Mouse (Mus musculus) limb, embryonic 14.5 days (tissue): Measurements from ENCODE around the gene Nfam1. TPM values are rescaled to one million over a fixed set of nuclear protein-coding genes. Genes with fewer than 3 reads are reported as not detected.

Source experiments
- ATAC-seq: fragments of 200-750 bp; cut with Nextera tagmentation; 2 replicates; pipeline ENCODE4 v1.8.0; 2017; ENCODE audit warnings: low read depth, moderate number of reproducible peaks, moderate TSS enrichment; ENCODE audit not compliant: low FRiP score
- DNase-seq: peaks from one replicate; pipeline ENCODE4 v3.0.0-alpha.2; 2015; ENCODE audit warnings: low spot score
- H3K27ac ChIP-seq: fragments of 300-500 bp; sonication (generic); replicated peaks from 2 replicates; pipeline ENCODE4 v1.5.1; 2014; ENCODE audit warnings: low read depth, mild to moderate bottlenecking, low read length, moderate library complexity, mixed read lengths
- H3K27me3 ChIP-seq: fragments of 300-500 bp; sonication (generic); 2 replicates; pipeline ENCODE4 v1.6.1; 2014; ENCODE audit warnings: low read length, mixed read lengths; ENCODE audit not compliant: control insufficient read depth, insufficient read depth
- H3K36me3 ChIP-seq: fragments of 300-500 bp; sonication (generic); 2 replicates; pipeline ENCODE4 v1.6.1; 2014; ENCODE audit warnings: mild to moderate bottlenecking, low read length, moderate library complexity, mixed read lengths; ENCODE audit not compliant: control insufficient read depth, insufficient read depth
- H3K4me1 ChIP-seq: fragments of 300-500 bp; sonication (generic); 2 replicates; pipeline ENCODE4 v1.6.1; 2014; ENCODE audit warnings: antibody characterized with exemption, low read length, mixed read lengths; ENCODE audit not compliant: control insufficient read depth, insufficient read depth
- H3K4me2 ChIP-seq: fragments of 300-500 bp; sonication (generic); replicated peaks from 2 replicates; pipeline ENCODE4 v1.6.1; 2014; ENCODE audit warnings: low read depth, mild to moderate bottlenecking, low read length, moderate library complexity; ENCODE audit not compliant: severe bottlenecking
- H3K4me3 ChIP-seq: fragments of 300-500 bp; sonication (generic); replicated peaks from 2 replicates; pipeline ENCODE4 v1.5.1; 2014; ENCODE audit warnings: low read length
- H3K9ac ChIP-seq: fragments of 300-500 bp; sonication (generic); 2 replicates; pipeline ENCODE4 v1.6.1; 2014; ENCODE audit warnings: mild to moderate bottlenecking, low read depth, low read length, moderate library complexity; ENCODE audit not compliant: severe bottlenecking
- H3K9me3 ChIP-seq: fragments of 300-500 bp; sonication (generic); 2 replicates; pipeline ENCODE4 v1.6.1; 2016; ENCODE audit warnings: low read length; ENCODE audit not compliant: control insufficient read depth
- POLR2A ChIP-seq: fragments of 200-500 bp; IDR thresholded peaks from 2 replicates; pipeline ENCODE4 v1.8.0; 2012; ENCODE audit warnings: inconsistent platforms, mild to moderate bottlenecking, moderate library complexity, borderline replicate concordance; ENCODE audit not compliant: insufficient read depth, insufficient read length; ENCODE audit errors: extremely low read depth
- WGBS: fragments of 180-500 bp; shearing (Covaris S2); extraction: QIAGEN DNeasy Blood & Tissue Kit; methylation state at CpG from one replicate; pipeline ENCODE4 v1.1.7; 2014; 5-methylcytosine and 5-hydroxymethylcytosine counted together
- polyA plus RNA-seq, 2 experiments: library from polyadenylated mRNA; depleted of rRNA in 1 of 2; stranded (reverse) in 1 of 2; unstranded in 1 of 2; fragments of >200 nt; fragmentation: Nextera tagmentation in 1 of 2; extraction: Ambion mirVana in 1 of 2; gene quantifications; 2 replicates each; pipeline versions ENCODE4 v1.2.1 to v1.2.3; 2012 to 2014

Gene Nfam1
- polyA plus RNA-seq, 2 experiments, result 3.5 to 4.0 TPM

DNA sequence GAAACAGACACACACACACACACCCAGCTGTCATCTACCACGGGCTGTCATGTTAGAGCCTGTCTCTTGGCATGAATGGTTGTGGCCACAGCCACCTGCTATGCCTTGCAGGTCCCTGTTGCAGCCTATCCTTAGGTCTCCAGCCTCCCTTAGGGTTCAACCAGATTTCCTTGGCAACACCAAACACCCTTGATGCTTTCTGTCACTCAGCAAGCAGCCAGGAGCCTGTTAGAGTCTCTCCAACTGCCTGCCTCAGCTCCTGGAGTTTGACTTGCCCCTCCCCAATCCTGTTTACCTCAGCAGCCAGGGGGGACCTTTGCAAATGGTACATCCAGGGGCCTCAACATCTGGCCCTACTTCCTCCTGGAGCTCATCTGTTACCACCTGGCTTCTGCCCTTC, 58.6 kb downstream of the Nfam1 start:
- H3K27ac ChIP-seq, result no peak overlapping the region

DNA sequence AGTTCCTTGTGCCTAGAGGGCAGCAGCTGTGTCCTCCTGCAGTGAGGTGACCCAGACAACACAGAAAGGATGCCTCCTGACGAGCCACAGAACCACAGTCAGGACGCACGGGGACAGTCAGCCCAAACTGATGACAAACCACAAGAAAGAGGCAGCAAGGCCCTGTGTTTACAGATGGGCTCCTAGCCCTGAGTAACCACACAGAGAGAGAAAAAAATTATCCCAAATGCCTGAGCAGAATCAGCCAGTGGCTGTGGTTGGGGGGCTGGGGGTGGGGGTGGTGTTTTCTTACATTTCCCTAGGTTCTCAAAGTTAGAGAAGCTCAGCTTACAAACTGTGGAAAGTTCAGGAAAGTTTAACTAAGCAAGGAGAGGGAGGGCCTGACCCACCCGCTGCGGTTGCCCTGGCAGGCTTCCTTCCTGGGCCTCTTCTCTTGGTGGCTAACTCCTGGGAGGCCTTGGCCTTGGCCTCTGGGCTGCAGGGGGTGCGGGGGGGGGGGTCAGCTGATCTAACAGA, 63.8 kb downstream of the Nfam1 start:
- DNase-seq (no peak), ATAC-seq (peak; percentile 69; the same call in 1 of the 2 replicates)
- H3K4me2 ChIP-seq, result peak overlapping the region; percentile 42; the same call in 1 of the 2 replicates
- H3K27me3 ChIP-seq, result no peaks in the 10 kb centered on the region
- TF ChIP-seq POLR2A, result no peak
- peak overlapping the region; percentile 9; the same call in 1 of the 2 replicates for H3K27ac ChIP-seq
- H3K36me3 ChIP-seq, result no peaks in the 10 kb centered on the region
- peaks cover 28% of the 10 kb centered on the region for H3K4me1 ChIP-seq
- no peak overlapping the region for H3K4me3 ChIP-seq
- no peaks in the 10 kb centered on the region for H3K9me3 ChIP-seq
- no peak overlapping the region for H3K9ac ChIP-seq
- WGBS, result 17% methylated on average over 5 of the region's 6 CpGs

More for the DNA sequence above, 58.6 kb downstream of the Nfam1 start:
- H3K36me3 ChIP-seq, result no peaks in the 10 kb centered on the region
- no peak overlapping the region for H3K4me3 ChIP-seq
- no peak overlapping the region for H3K4me2 ChIP-seq
- H3K4me1 ChIP-seq, result peaks cover 3% of the 10 kb centered on the region
- H3K27me3 ChIP-seq, result no peaks in the 10 kb centered on the region
- H3K9me3 ChIP-seq, result no peaks in the 10 kb centered on the region
- DNase-seq, result no peak
- no peak for TF ChIP-seq POLR2A
- ATAC-seq, result no peak
- 63% methylated on average over 1 of the region's 1 CpGs for WGBS
- no peak overlapping the region for H3K9ac ChIP-seq

DNA sequence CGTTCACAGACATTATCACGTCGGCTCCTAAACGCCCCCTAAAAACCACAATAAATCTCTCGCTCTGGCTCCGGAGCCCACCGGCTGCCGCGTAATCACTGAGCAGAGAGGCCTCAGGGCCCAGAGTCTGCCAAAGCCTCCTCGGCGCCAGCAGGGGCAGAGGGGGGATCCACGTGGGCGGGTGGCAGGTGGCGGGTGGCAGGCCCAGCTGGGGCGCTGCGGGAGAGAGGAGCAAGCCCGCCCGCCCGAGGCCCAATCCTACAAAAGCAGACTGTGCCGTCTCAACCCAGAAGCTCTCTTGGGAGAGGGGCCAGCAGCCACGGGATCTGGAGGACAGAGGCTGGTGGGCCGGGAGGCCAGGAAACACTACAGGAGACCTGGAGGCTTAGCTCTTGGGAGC, 64.7 kb downstream of the Nfam1 start:
- peak; percentile 55 for DNase-seq
- Histone ChIP-seq H3K9ac (peak overlapping the region; percentile 12; the same call in 1 of the 2 replicates), H3K36me3 (no peaks in the 10 kb centered on the region), H3K4me3 (peak overlapping the region; percentile 23), H3K9me3 (no peaks in the 10 kb centered on the region), H3K4me1 (peaks cover 30% of the 10 kb centered on the region), H3K27ac (peak overlapping the region; percentile 9; the same call in 1 of the 2 replicates), H3K4me2 (peak overlapping the region; percentile 42), H3K27me3 (no peaks in the 10 kb centered on the region)
- peak; percentile 54 for ATAC-seq
- WGBS, result under 1% methylated on average over 21 of the region's 22 CpGs
- TF ChIP-seq POLR2A, result no peak

DNA sequence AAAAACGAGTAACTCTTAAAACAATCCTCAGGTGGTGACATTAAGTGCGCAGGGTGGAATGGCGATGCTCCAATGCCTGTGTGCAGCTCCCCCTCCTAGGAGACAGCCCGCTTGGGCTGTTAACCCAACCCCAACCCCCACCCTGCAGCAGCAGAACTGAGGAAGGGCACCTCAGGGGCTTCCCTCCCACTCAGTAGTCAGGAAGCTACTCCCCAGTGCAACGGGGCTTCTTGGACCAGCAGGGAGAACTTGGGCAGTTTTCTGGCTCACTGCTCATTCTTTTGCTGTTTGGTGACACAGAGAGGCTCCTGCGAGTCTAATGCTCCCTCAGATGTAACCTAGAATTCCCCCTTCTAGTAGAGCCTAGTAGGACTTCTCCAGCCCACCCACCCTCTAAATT, 65.2 kb downstream of the Nfam1 start:
- Histone ChIP-seq H3K4me3 (peak overlapping the region; percentile 23; the same call in 1 of the 2 replicates), H3K9ac (peak overlapping the region; percentile 12; the same call in 1 of the 2 replicates), H3K9me3 (no peaks in the 10 kb centered on the region), H3K36me3 (no peaks in the 10 kb centered on the region), H3K27ac (peak overlapping the region; percentile 9; the same call in 1 of the 2 replicates), H3K4me1 (peaks cover 32% of the 10 kb centered on the region), H3K4me2 (peak overlapping the region; percentile 42), H3K27me3 (no peaks in the 10 kb centered on the region)
- ATAC-seq (no peak), DNase-seq (no peak)
- 4% methylated on average over 6 of the region's 6 CpGs for WGBS
- no peak for TF ChIP-seq POLR2A

DNA sequence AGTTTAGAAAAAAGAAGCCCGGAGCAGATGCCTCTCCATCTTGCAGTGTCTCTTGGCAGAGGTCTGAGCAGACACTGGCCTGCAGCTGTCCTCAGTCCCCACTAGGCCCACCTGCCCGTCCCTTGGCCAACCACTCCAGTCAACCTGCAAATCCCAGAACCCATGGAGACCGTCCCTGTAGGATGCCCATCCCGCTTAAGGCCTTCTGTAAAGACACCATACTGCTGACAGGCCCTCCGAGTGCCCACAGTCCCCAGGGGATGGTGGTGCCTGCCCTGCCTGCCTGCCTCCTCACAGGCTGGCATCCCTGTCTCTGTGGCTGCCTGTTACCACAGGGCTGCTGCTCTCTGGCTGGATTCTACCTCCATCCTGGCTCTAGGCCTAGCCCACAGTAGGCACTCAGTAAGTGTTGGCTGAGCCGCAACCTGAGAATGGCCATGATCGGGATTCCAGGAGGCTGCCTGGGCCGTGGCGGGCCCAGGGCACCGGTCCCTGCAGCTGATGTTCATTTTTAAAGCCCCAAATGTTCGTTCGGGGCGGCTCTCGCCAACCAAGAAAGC, 68.8 kb downstream of the Nfam1 start:
- H3K27me3 ChIP-seq, result no peaks in the 10 kb centered on the region
- H3K36me3 ChIP-seq, result no peaks in the 10 kb centered on the region
- no peak for TF ChIP-seq POLR2A
- H3K27ac ChIP-seq, result peak overlapping the region; percentile 19; the same call in 1 of the 2 replicates
- peaks cover 62% of the 10 kb centered on the region for H3K4me1 ChIP-seq
- H3K9ac ChIP-seq, result no peak overlapping the region
- no peaks in the 10 kb centered on the region for H3K9me3 ChIP-seq
- H3K4me3 ChIP-seq, result peak overlapping the region; percentile 38
- no peak for DNase-seq
- peak overlapping the region; percentile 79 for H3K4me2 ChIP-seq
- 44% methylated on average over 14 of the region's 14 CpGs for WGBS
- no peak for ATAC-seq
